Mouse (Mus musculus): ENCODE results near the gene Kdelr3. TPM values are rescaled to one million over a fixed set of nuclear protein-coding genes. Genes with fewer than 3 reads are reported as not detected.

Gene Kdelr3
- polyA plus RNA-seq, 1 experiment from 2014 or later: 32.2 TPM

DNA sequence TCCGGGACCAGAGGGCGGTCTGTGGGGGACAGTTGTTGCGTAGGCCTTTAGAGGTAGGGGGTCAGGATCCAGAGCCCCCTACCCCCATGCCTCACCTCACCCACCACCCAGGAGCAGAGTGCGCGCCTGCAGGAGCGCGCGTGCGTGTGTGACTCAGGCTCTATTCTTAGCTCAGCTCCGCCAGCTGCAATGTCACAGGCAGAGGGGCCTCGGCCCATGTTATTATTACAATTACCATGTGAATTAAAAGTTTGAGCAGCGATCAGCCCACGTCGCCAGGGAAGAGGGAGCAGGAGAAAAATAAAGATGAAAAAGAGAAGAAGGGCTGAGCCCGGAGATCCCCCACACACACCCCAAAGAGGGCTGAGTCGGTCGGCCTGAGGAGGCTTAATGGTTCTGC is 16.1 kb upstream of the Kdelr3 start:
- H3K27me3 ChIP-seq: peaks cover 70% of the 10 kb centered on the region
- H3K4me1 ChIP-seq: peaks cover 5% of the 10 kb centered on the region
- no peaks in the 10 kb centered on the region for H3K36me3 ChIP-seq
- no peak overlapping the region for H3K4me3 ChIP-seq
- no peak for ATAC-seq (ENCODE audit: low FRiP score)
- no peak overlapping the region for H3K4me2 ChIP-seq (replicated peaks)
- H3K27ac ChIP-seq: no peak overlapping the region
- H3K9ac ChIP-seq: peak overlapping the region; percentile 25; the same call in 1 of the 2 replicates
- no peaks in the 10 kb centered on the region for H3K9me3 ChIP-seq (replicated peaks)
- WGBS: 67% methylated on average over 17 of the region's 17 CpGs

DNA sequence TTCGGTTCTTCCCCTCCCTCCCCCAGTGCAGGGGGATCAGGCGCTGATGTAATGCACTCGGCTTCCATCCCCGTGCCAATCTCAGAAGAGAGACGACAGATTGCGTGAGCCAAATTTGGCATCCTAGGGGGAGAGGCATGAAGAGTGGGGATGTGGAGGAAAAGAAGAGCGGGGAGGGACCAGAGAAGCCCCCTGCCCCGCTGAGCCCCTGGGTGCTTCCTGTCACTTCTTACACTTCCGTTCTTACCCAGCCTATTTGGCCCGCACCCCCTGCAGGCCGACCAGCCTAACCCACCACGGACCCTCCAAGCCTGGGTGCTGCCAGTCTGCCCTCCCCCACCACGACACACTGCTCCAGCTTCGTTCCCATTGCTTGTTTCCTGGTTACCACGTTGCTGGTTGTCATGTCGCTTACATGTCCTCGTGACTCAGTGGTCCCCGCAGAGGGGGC is 13.3 kb upstream of the Kdelr3 start:
- H3K4me2 ChIP-seq (replicated peaks): no peak overlapping the region
- peaks cover 15% of the 10 kb centered on the region for H3K4me1 ChIP-seq
- H3K36me3 ChIP-seq: no peaks in the 10 kb centered on the region
- ATAC-seq (ENCODE audit: low FRiP score): no peak
- WGBS: 17% methylated on average over 18 of the region's 18 CpGs
- H3K27ac ChIP-seq: no peak overlapping the region
- no peak overlapping the region for H3K4me3 ChIP-seq
- no peak overlapping the region for H3K9ac ChIP-seq
- no peaks in the 10 kb centered on the region for H3K9me3 ChIP-seq (replicated peaks)
- peaks cover 86% of the 10 kb centered on the region for H3K27me3 ChIP-seq

DNA sequence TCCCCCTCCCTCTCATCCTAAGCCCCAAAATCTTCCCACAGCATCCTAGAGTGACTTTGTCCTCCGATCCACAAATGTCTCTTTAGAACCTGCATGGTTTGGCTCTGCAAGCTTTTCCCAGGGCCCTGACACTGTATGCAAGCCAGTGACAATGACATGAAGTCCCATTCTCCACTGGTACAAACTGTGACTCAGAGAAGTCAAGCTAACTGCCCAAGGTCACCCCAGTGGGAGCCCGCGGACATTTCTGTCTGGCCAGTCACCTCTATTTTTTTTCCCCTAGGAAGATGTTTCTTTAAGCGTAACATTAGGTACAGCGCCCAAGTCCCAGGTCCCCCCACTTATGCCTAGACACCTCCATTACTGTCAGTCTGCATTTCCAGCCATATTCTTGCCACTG is 12.8 kb upstream of the Kdelr3 start:
- no peaks in the 10 kb centered on the region for H3K9me3 ChIP-seq (replicated peaks)
- H3K36me3 ChIP-seq: no peaks in the 10 kb centered on the region
- WGBS: 70% methylated on average over 5 of the region's 5 CpGs
- H3K27ac ChIP-seq: no peak overlapping the region
- no peak overlapping the region for H3K4me2 ChIP-seq (replicated peaks)
- H3K4me3 ChIP-seq: no peak overlapping the region
- peaks cover 15% of the 10 kb centered on the region for H3K4me1 ChIP-seq
- no peak for ATAC-seq (ENCODE audit: low FRiP score)
- peaks cover 91% of the 10 kb centered on the region for H3K27me3 ChIP-seq
- no peak overlapping the region for H3K9ac ChIP-seq

DNA sequence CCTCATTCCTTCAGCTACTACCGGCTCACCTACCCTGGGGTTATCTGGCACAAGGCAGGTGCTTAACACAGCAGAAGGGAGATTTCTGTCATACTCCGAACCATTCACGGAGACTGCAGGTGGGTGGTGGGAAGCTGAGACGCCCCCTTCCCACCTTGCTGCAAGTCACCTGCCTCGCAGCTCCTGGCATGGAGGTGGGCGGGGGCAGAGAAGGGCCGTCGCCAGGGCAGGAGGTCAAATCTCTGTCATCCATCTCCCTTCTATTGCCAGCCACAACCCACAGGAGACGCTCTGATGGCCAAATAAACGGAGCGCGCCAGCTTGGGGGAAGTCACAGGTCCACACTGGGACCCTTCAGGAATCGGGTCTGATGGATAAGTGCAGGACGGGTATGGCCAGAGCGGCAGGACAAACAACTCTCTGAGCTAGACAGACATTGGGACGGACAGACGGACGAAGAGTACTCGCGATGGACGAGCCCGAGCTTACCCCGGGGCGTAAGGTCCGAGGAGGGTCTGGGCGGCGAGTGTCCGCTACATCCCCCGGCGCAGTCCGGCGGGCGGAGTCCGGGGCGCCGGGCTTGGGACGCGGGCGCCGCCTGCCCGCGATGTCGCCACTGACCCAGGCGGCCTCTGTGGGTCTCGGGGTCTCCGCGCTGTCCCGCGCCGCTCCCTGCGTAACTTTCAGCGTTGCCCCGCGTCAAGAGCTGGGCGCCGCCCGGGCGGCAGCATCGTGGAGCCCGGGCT is 11.3 kb upstream of the Kdelr3 start, which contains the start of gene Kcnj4:
Kcnj4 (minus strand) TSS at position 535 of the 746 bp plus-strand sequence.
- WGBS: 1% methylated on average over 59 of the region's 60 CpGs
- ATAC-seq (ENCODE audit: low FRiP score): 0 out of 2 replicates have a peak, but pooled peaks have one; percentile 2

DNA sequence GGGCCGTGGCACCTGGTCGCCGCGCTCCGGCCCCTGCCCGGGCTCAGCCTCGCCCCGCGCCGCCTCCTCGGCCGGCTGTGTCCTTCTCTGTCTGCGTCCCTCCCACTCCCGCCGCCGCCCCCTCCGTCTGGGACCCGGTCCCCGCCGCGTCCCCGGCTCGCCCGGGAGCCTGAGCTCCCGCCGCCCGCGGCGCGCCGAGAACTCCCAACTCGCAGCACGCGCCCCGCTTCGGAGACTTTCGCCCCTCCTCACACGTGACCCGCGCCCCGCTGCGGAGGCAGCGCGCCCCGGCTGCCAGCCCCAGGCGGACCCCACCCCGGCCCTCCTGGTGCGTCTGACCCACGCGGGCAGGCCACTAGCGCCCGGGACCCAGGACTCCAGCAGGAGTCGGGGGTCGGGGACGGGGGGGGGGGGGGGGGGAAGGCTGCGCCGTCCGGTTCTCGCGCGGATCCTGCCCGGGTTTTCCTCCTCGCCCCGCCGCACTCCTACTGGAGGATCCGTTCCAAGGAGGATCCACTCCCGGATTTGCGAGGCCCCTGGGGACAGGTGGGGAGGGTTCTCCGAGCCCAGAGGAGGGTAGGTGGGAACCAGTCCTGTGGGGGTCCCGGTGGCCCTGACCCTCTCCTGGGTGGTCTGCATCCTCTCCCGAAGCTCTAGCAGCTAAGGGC is 10.5 kb upstream of the Kdelr3 start:
- ATAC-seq (ENCODE audit: low FRiP score): peak; percentile 43
- Histone ChIP-seq H3K9ac (peak overlapping the region; percentile 52), H3K27me3 (peaks cover 95% of the 10 kb centered on the region), H3K4me2 (replicated peaks) (peak overlapping the region; percentile 99), H3K9me3 (replicated peaks) (no peaks in the 10 kb centered on the region), H3K36me3 (no peaks in the 10 kb centered on the region), H3K4me3 (peak overlapping the region; percentile 50), H3K27ac (no peak overlapping the region), H3K4me1 (peaks cover 15% of the 10 kb centered on the region)
- WGBS: under 1% methylated on average over 59 of the region's 71 CpGs

More for the DNA sequence above, 11.3 kb upstream of the Kdelr3 start, which contains the start of gene Kcnj4:
- no peaks in the 10 kb centered on the region for H3K36me3 ChIP-seq
- peaks cover 95% of the 10 kb centered on the region for H3K27me3 ChIP-seq
- H3K4me3 ChIP-seq: peak within 1 kb of the TSS; percentile 50
- H3K4me1 ChIP-seq: peaks cover 15% of the 10 kb centered on the region
- H3K9me3 ChIP-seq (replicated peaks): no peaks in the 10 kb centered on the region
- H3K4me2 ChIP-seq (replicated peaks): peak within 1 kb of the TSS; percentile 99
- no peak within 1 kb of the TSS for H3K27ac ChIP-seq
- peak within 1 kb of the TSS; percentile 52 for H3K9ac ChIP-seq

DNA sequence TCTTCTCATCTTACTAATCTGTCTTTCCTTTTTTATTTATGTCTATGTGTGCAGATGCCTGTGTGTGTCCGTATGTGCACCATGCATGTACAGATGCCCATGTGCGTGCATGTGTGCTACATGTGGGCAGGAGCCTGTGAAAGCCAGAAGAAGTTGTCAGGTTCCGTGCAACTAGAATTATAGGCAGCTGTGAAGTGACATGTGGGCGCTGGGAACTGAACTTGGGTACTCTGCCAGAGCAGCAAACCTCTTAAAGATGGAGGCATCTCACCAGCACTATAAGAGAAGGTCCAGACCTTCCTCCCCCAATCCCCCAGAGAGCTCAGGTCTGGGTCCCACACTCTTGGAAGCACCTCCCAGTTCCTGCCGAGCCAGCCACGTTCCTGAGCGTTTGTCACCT is 9.8 kb upstream of the Kdelr3 start:
- WGBS: 39% methylated on average over 7 of the region's 7 CpGs
- H3K4me2 ChIP-seq (replicated peaks): peak overlapping the region; percentile 99
- H3K4me3 ChIP-seq: no peak overlapping the region
- H3K27me3 ChIP-seq: peaks cover 97% of the 10 kb centered on the region
- peaks cover 21% of the 10 kb centered on the region for H3K4me1 ChIP-seq
- H3K27ac ChIP-seq: no peak overlapping the region
- no peaks in the 10 kb centered on the region for H3K36me3 ChIP-seq
- H3K9me3 ChIP-seq (replicated peaks): no peaks in the 10 kb centered on the region
- H3K9ac ChIP-seq: no peak overlapping the region
- ATAC-seq (ENCODE audit: low FRiP score): no peak

DNA sequence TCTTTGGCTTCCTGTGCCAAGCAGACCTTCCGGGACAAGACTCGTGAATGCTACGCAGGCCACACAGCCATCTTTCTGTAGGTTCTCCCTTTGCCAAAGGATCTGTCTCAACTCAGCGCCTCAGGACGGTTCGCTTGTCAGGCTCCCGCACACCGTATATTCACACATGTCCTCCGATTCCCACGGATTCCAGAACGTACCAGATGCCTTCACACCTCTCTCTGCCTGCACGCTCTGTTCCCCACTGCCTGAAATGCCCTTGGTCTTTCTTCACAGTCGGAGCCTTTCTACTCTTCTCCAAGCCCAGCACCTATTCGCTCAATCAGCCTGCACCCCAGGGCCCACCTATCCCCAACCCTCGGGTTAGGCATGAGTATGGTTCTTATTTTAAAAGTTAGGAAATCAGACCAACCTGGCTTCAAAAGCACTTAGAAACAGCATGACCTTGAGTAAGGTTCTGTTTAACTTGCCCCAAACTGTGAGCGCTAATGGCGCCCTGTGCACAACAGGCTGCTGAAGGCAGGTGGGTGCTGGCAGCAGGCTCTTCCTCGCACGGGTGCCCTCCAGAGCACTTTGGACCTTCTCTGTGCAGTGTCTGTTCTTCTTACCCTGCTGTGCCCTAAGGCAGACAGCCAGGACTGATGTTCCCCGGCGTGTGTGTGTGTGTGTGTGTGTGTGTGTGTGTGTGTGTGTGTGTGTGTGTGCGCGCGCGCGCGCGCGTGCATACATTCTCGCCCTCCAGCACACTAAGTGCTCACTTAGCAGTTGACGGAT is 9.0 kb upstream of the Kdelr3 start:
- Histone ChIP-seq H3K9ac (no peak overlapping the region), H3K27ac (no peak overlapping the region), H3K4me2 (replicated peaks) (no peak overlapping the region), H3K36me3 (no peaks in the 10 kb centered on the region), H3K4me3 (no peak overlapping the region), H3K27me3 (peaks cover 93% of the 10 kb centered on the region), H3K4me1 (peaks cover 26% of the 10 kb centered on the region), H3K9me3 (replicated peaks) (no peaks in the 10 kb centered on the region)
- no peak for ATAC-seq (ENCODE audit: low FRiP score)
- WGBS: 57% methylated on average over 31 of the region's 31 CpGs

DNA sequence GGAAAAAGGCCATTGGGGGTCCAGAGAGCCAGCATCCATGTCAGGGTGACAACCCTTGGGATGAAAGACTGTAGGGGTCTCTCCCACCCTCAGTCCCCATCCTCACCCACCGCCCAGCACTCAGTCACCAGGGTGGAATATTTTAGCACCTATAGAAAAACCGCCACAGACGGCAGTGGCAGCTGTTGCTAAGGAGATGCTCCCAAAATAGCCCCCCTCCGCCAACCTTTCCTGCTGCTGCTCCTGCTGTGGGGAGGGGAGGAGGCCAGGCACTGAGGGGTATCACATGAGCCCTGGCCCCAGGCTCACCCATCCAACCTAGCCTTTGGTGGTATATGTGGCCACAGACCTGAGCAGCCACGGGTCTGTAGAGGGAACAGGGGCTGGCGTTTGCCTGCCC is 6.2 kb upstream of the Kdelr3 start:
- WGBS: 31% methylated on average over 6 of the region's 6 CpGs
- Histone ChIP-seq H3K27ac (no peak overlapping the region), H3K9me3 (replicated peaks) (no peaks in the 10 kb centered on the region), H3K4me1 (peaks cover 32% of the 10 kb centered on the region), H3K4me3 (no peak overlapping the region), H3K36me3 (no peaks in the 10 kb centered on the region), H3K4me2 (replicated peaks) (no peak overlapping the region), H3K9ac (no peak overlapping the region), H3K27me3 (peaks cover 93% of the 10 kb centered on the region)
- ATAC-seq (ENCODE audit: low FRiP score): no peak

DNA sequence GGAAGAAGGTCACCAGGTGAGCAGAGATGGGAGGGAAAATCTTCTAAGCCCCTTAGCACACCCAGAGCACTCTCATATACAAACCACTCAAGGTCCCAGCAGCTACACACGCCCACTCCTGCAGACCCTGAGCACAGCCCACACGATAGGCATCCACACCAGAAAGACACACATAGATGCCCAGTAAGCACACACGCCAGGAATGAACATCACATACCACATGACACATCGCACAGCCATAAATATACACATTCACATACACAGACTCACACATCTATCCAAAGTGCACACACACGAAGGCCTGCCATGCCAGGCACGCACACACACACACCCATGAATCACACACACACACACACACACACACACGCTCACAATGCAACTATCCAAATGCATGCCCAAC is 5.8 kb upstream of the Kdelr3 start:
- H3K4me1 ChIP-seq: peaks cover 28% of the 10 kb centered on the region
- no peaks in the 10 kb centered on the region for H3K9me3 ChIP-seq (replicated peaks)
- WGBS: 82% methylated on average over 7 of the region's 7 CpGs
- no peak for ATAC-seq (ENCODE audit: low FRiP score)
- H3K4me3 ChIP-seq: no peak overlapping the region
- peaks cover 93% of the 10 kb centered on the region for H3K27me3 ChIP-seq
- no peak overlapping the region for H3K4me2 ChIP-seq (replicated peaks)
- H3K36me3 ChIP-seq: no peaks in the 10 kb centered on the region
- no peak overlapping the region for H3K27ac ChIP-seq
- no peak overlapping the region for H3K9ac ChIP-seq

DNA sequence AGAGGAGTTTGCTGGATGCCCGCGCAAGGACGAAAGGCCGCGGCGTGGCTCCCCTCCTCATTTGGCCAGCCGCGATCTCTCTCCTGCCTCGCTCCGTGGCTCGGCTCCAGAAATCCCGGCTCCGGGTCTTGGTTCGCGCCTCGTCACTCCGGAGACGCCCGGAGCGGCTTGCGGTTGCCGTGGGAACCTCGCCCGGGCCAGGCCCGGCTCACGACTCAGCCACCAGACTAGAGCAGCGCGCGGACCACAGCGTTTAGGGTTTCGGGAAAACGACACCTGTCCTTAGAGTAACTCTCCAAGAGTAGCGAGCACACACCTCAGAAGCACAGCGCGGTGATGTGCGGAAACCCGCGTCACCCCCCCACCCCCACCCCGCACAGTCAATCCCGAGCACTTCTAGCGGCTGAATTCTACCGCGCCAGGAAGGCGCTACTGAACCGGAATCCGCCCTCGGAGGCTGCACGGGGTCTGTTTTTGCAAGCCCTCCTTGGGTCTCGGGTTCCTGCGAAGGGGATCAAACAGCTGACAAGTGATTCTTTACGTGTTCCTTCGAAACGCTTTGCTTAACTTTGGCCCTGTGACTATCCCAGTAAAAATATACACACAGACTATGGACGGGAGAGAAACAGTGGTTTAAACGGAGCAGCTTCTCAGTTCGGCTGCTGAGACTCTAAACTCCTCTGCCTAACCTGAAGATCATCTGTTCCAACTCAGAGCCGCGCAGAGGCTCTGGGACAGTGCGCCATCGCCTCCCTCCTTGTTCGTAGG is 4.5 kb upstream of the Kdelr3 start:
- H3K4me1 ChIP-seq: peaks cover 30% of the 10 kb centered on the region
- peak overlapping the region; percentile 38 for H3K4me3 ChIP-seq
- H3K4me2 ChIP-seq (replicated peaks): peak overlapping the region; percentile 72
- 0 out of 2 replicates have a peak overlapping the region, but pooled peaks have one; percentile 41 for H3K9ac ChIP-seq
- under 1% methylated on average over 61 of the region's 61 CpGs for WGBS
- ATAC-seq (ENCODE audit: low FRiP score): peak; percentile 80
- H3K9me3 ChIP-seq (replicated peaks): no peaks in the 10 kb centered on the region
- peaks cover 93% of the 10 kb centered on the region for H3K27me3 ChIP-seq
- no peaks in the 10 kb centered on the region for H3K36me3 ChIP-seq
- H3K27ac ChIP-seq: no peak overlapping the region

DNA sequence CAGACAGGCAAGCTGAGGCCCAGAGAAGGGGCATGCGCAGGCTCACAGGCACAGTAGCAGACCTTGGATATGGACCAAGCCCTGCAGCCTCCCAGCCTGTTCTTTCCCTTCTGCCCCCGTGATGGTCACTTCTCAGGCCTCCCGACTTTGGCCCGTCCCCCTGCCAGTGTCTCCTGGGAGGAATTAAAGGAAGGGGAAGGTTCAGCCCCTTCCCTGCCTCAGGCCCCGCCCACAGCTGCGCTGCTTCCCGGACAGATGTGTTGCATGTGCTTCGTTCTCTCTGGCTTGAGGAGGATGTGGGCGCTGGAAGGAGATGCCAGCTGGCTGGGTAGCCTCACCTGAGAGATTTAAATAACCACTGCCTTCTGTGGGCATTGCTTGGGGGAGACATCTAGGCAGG is 2.3 kb upstream of the Kdelr3 start:
- no peak overlapping the region for H3K4me2 ChIP-seq (replicated peaks)
- ATAC-seq (ENCODE audit: low FRiP score): no peak
- H3K27ac ChIP-seq: no peak overlapping the region
- peaks cover 40% of the 10 kb centered on the region for H3K4me1 ChIP-seq
- 10% methylated on average over 9 of the region's 9 CpGs for WGBS
- H3K9ac ChIP-seq: no peak overlapping the region
- no peak overlapping the region for H3K4me3 ChIP-seq
- H3K27me3 ChIP-seq: peaks cover 89% of the 10 kb centered on the region
- H3K9me3 ChIP-seq (replicated peaks): no peaks in the 10 kb centered on the region
- H3K36me3 ChIP-seq: no peaks in the 10 kb centered on the region

Measured in hindbrain, embryonic 12.5 days (tissue).